Mouse (Mus musculus) embryonic facial prominence, embryonic 10.5 days (tissue): ENCODE measurements around the gene Scyl2. TPM values are rescaled to one million over a fixed set of nuclear protein-coding genes. Genes with fewer than 3 reads are reported as not detected.

Experiments used
- DNase-seq: peaks from one replicate; pipeline ENCODE4 v3.0.0-alpha.2; 2017; ENCODE audit warnings: low spot score
- H3K27ac ChIP-seq: fragments of 300-500 bp; sonication (generic); replicated peaks from 2 replicates; pipeline ENCODE4 v1.5.1; 2016; ENCODE audit warnings: mild to moderate bottlenecking
- H3K27me3 ChIP-seq: fragments of 300-500 bp; sonication (generic); replicated peaks from 2 replicates; pipeline ENCODE4 v1.6.1; 2016; ENCODE audit warnings: low read depth, mild to moderate bottlenecking; ENCODE audit not compliant: poor library complexity, severe bottlenecking
- H3K36me3 ChIP-seq: fragments of 300-500 bp; sonication (generic); replicated peaks from 2 replicates; pipeline ENCODE4 v1.6.1; 2016; ENCODE audit warnings: mild to moderate bottlenecking, moderate library complexity
- H3K4me1 ChIP-seq: fragments of 300-500 bp; sonication (generic); 2 replicates; pipeline ENCODE4 v1.6.1; 2016
- H3K4me3 ChIP-seq: fragments of 300-500 bp; sonication (generic); 2 replicates; pipeline ENCODE4 v1.5.1; 2016; ENCODE audit warnings: mild to moderate bottlenecking, moderate library complexity
- H3K9me3 ChIP-seq: fragments of 300-500 bp; sonication (generic); 2 replicates; pipeline ENCODE4 v1.6.1; 2016; ENCODE audit warnings: mild to moderate bottlenecking
- WGBS: fragments of 180-500 bp; shearing (Covaris S2); methylation state at CpG from one replicate; pipeline ENCODE4 v1.1.7; 2016; 5-methylcytosine and 5-hydroxymethylcytosine counted together
- polyA plus RNA-seq: library from polyadenylated mRNA; unstranded; fragments of >200 nt; fragmentation: Nextera tagmentation; extraction: Ambion mirVana; gene quantifications from 2 replicates; pipeline ENCODE4 v1.2.1, GENCODE M21; 2016

The Scyl2 gene
- polyA plus RNA-seq, 1 experiment from 2014 or later = 9.8 TPM

- H3K36me3 ChIP-seq = peaks cover 21% of the 10 kb centered on the region
- 90% methylated on average over 7 of the region's 7 CpGs for WGBS
- no peak for DNase-seq
These were observed 18.5 kb downstream of the Scyl2 start for GRCm38 (mm10) chr10:89667571-89667970.

GRCm38 (mm10) chr10:89665679-89666078 lies 20.4 kb downstream of the Scyl2 start:
- Histone ChIP-seq H3K4me1 (no peaks in the 10 kb centered on the region), H3K4me3 (no peak overlapping the region), H3K27me3 (no peaks in the 10 kb centered on the region), H3K27ac (no peak overlapping the region), H3K36me3 (peaks cover 33% of the 10 kb centered on the region), H3K9me3 (no peaks in the 10 kb centered on the region)
- no peak for DNase-seq
- 94% methylated on average over 9 of the region's 9 CpGs for WGBS

More at GRCm38 (mm10) chr10:89667571-89667970, 18.5 kb downstream of the Scyl2 start:
- Histone ChIP-seq H3K4me1 (no peaks in the 10 kb centered on the region), H3K4me3 (no peak overlapping the region), H3K27me3 (no peaks in the 10 kb centered on the region), H3K9me3 (no peaks in the 10 kb centered on the region), H3K27ac (no peak overlapping the region)

GRCm38 (mm10) chr10:89664977-89665645 lies 21.0 kb downstream of the Scyl2 start:
- WGBS = 91% methylated on average over 8 of the region's 8 CpGs
- peaks cover 37% of the 10 kb centered on the region for H3K36me3 ChIP-seq
- no peak overlapping the region for H3K27ac ChIP-seq
- H3K9me3 ChIP-seq = no peaks in the 10 kb centered on the region
- H3K4me3 ChIP-seq = no peak overlapping the region
- H3K27me3 ChIP-seq = no peaks in the 10 kb centered on the region
- DNase-seq = no peak
- no peaks in the 10 kb centered on the region for H3K4me1 ChIP-seq

GRCm38 (mm10) chr10:89656366-89656765 lies 29.7 kb downstream of the Scyl2 start:
- H3K27me3 ChIP-seq = no peaks in the 10 kb centered on the region
- H3K4me3 ChIP-seq = no peak overlapping the region
- no peaks in the 10 kb centered on the region for H3K4me1 ChIP-seq
- 92% methylated on average over 5 of the region's 5 CpGs for WGBS
- no peak for DNase-seq
- H3K27ac ChIP-seq = no peak overlapping the region
- H3K36me3 ChIP-seq = peaks cover 87% of the 10 kb centered on the region
- no peaks in the 10 kb centered on the region for H3K9me3 ChIP-seq

- Histone ChIP-seq H3K27ac (no peak overlapping the region), H3K4me1 (no peaks in the 10 kb centered on the region), H3K9me3 (no peaks in the 10 kb centered on the region), H3K4me3 (no peak overlapping the region), H3K27me3 (no peaks in the 10 kb centered on the region), H3K36me3 (peaks cover 93% of the 10 kb centered on the region)
- no peak for DNase-seq
- WGBS = 89% methylated on average over 8 of the region's 8 CpGs
These were observed 33.2 kb downstream of the Scyl2 start for GRCm38 (mm10) chr10:89652912-89653311.

- no peak overlapping the region for H3K4me3 ChIP-seq
- DNase-seq = no peak
- no peaks in the 10 kb centered on the region for H3K27me3 ChIP-seq
- no peaks in the 10 kb centered on the region for H3K4me1 ChIP-seq
- 91% methylated on average over 1 of the region's 1 CpGs for WGBS
- H3K9me3 ChIP-seq = no peaks in the 10 kb centered on the region
- H3K27ac ChIP-seq = no peak overlapping the region
- peaks cover 88% of the 10 kb centered on the region for H3K36me3 ChIP-seq
These were observed 34.4 kb downstream of the Scyl2 start for GRCm38 (mm10) chr10:89651691-89652090.

- no peaks in the 10 kb centered on the region for H3K9me3 ChIP-seq
- no peaks in the 10 kb centered on the region for H3K4me1 ChIP-seq
- peaks cover 89% of the 10 kb centered on the region for H3K36me3 ChIP-seq
- no peak for DNase-seq
- H3K27ac ChIP-seq = no peak overlapping the region
- H3K27me3 ChIP-seq = no peaks in the 10 kb centered on the region
- no peak overlapping the region for H3K4me3 ChIP-seq
- WGBS = 95% methylated on average over 9 of the region's 9 CpGs
These were observed 39.2 kb downstream of the Scyl2 start for GRCm38 (mm10) chr10:89646918-89647317.

GRCm38 (mm10) chr10:89637001-89637400 lies 49.1 kb downstream of the Scyl2 start:
- no peaks in the 10 kb centered on the region for H3K27me3 ChIP-seq
- H3K9me3 ChIP-seq = no peaks in the 10 kb centered on the region
- no peaks in the 10 kb centered on the region for H3K4me1 ChIP-seq
- H3K36me3 ChIP-seq = peaks cover 37% of the 10 kb centered on the region
- no peak for DNase-seq
- no peak overlapping the region for H3K27ac ChIP-seq
- H3K4me3 ChIP-seq = no peak overlapping the region
- WGBS = 91% methylated on average over 3 of the region's 3 CpGs

- Histone ChIP-seq H3K4me1 (no peaks in the 10 kb centered on the region), H3K36me3 (peaks cover 18% of the 10 kb centered on the region), H3K27ac (no peak overlapping the region), H3K27me3 (no peaks in the 10 kb centered on the region), H3K9me3 (no peaks in the 10 kb centered on the region), H3K4me3 (no peak overlapping the region)
- WGBS = 87% methylated on average over 5 of the region's 5 CpGs
- DNase-seq = no peak
These were observed 51.1 kb downstream of the Scyl2 start for GRCm38 (mm10) chr10:89635018-89635417.

GRCm38 (mm10) chr10:89633736-89634426 lies 52.2 kb downstream of the Scyl2 start:
- Histone ChIP-seq H3K27me3 (no peaks in the 10 kb centered on the region), H3K4me3 (no peak overlapping the region), H3K9me3 (no peaks in the 10 kb centered on the region), H3K36me3 (peaks cover 6% of the 10 kb centered on the region; the same call in 1 of the 2 replicates), H3K27ac (no peak overlapping the region), H3K4me1 (no peaks in the 10 kb centered on the region)
- 88% methylated on average over 7 of the region's 7 CpGs for WGBS
- no peak for DNase-seq

GRCm38 (mm10) chr10:89633121-89633520 lies 53.0 kb downstream of the Scyl2 start:
- Histone ChIP-seq H3K4me1 (no peaks in the 10 kb centered on the region), H3K36me3 (no peaks in the 10 kb centered on the region), H3K9me3 (no peaks in the 10 kb centered on the region), H3K27me3 (no peaks in the 10 kb centered on the region), H3K4me3 (no peak overlapping the region), H3K27ac (no peak overlapping the region)
- WGBS = 88% methylated on average over 4 of the region's 4 CpGs
- DNase-seq = no peak

- WGBS = 72% methylated on average over 5 of the region's 5 CpGs
- H3K4me3 ChIP-seq = no peak overlapping the region
These were observed 54.3 kb downstream of the Scyl2 start for GRCm38 (mm10) chr10:89631831-89632230.

GRCm38 (mm10) chr10:89630564-89630963 lies 55.5 kb downstream of the Scyl2 start:
- WGBS = 96% methylated on average over 1 of the region's 1 CpGs
- DNase-seq = no peak
- H3K27ac ChIP-seq = no peak overlapping the region
- no peaks in the 10 kb centered on the region for H3K4me1 ChIP-seq
- no peaks in the 10 kb centered on the region for H3K36me3 ChIP-seq
- no peaks in the 10 kb centered on the region for H3K27me3 ChIP-seq
- no peak overlapping the region for H3K4me3 ChIP-seq
- no peaks in the 10 kb centered on the region for H3K9me3 ChIP-seq

More at GRCm38 (mm10) chr10:89631831-89632230, 54.3 kb downstream of the Scyl2 start:
- Histone ChIP-seq H3K36me3 (no peaks in the 10 kb centered on the region), H3K9me3 (no peaks in the 10 kb centered on the region), H3K4me1 (no peaks in the 10 kb centered on the region), H3K27me3 (no peaks in the 10 kb centered on the region), H3K27ac (no peak overlapping the region)
- no peak for DNase-seq
